Mouse (Mus musculus) limb, embryonic 14.5 days (tissue): ENCODE measurements around the gene Sipa1l1. TPM values are rescaled to one million over a fixed set of nuclear protein-coding genes. Genes with fewer than 3 reads are reported as not detected.

Experiments
- ATAC-seq: fragments of 200-750 bp; cut with Nextera tagmentation; 2 replicates; pipeline ENCODE4 v1.8.0; 2017; ENCODE audit warnings: low read depth, moderate number of reproducible peaks, moderate TSS enrichment; ENCODE audit not compliant: low FRiP score
- DNase-seq: peaks from one replicate; pipeline ENCODE4 v3.0.0-alpha.2; 2015; ENCODE audit warnings: low spot score
- H3K27ac ChIP-seq: fragments of 300-500 bp; sonication (generic); replicated peaks from 2 replicates; pipeline ENCODE4 v1.5.1; 2014; ENCODE audit warnings: low read depth, mild to moderate bottlenecking, low read length, moderate library complexity, mixed read lengths
- H3K27me3 ChIP-seq: fragments of 300-500 bp; sonication (generic); 2 replicates; pipeline ENCODE4 v1.6.1; 2014; ENCODE audit warnings: low read length, mixed read lengths; ENCODE audit not compliant: control insufficient read depth, insufficient read depth
- H3K36me3 ChIP-seq: fragments of 300-500 bp; sonication (generic); 2 replicates; pipeline ENCODE4 v1.6.1; 2014; ENCODE audit warnings: mild to moderate bottlenecking, low read length, moderate library complexity, mixed read lengths; ENCODE audit not compliant: control insufficient read depth, insufficient read depth
- H3K4me1 ChIP-seq: fragments of 300-500 bp; sonication (generic); 2 replicates; pipeline ENCODE4 v1.6.1; 2014; ENCODE audit warnings: antibody characterized with exemption, low read length, mixed read lengths; ENCODE audit not compliant: control insufficient read depth, insufficient read depth
- H3K4me2 ChIP-seq: fragments of 300-500 bp; sonication (generic); replicated peaks from 2 replicates; pipeline ENCODE4 v1.6.1; 2014; ENCODE audit warnings: low read depth, mild to moderate bottlenecking, low read length, moderate library complexity; ENCODE audit not compliant: severe bottlenecking
- H3K4me3 ChIP-seq: fragments of 300-500 bp; sonication (generic); replicated peaks from 2 replicates; pipeline ENCODE4 v1.5.1; 2014; ENCODE audit warnings: low read length
- H3K9ac ChIP-seq: fragments of 300-500 bp; sonication (generic); 2 replicates; pipeline ENCODE4 v1.6.1; 2014; ENCODE audit warnings: mild to moderate bottlenecking, low read depth, low read length, moderate library complexity; ENCODE audit not compliant: severe bottlenecking
- H3K9me3 ChIP-seq: fragments of 300-500 bp; sonication (generic); 2 replicates; pipeline ENCODE4 v1.6.1; 2016; ENCODE audit warnings: low read length; ENCODE audit not compliant: control insufficient read depth
- POLR2A ChIP-seq: fragments of 200-500 bp; IDR thresholded peaks from 2 replicates; pipeline ENCODE4 v1.8.0; 2012; ENCODE audit warnings: inconsistent platforms, mild to moderate bottlenecking, moderate library complexity, borderline replicate concordance; ENCODE audit not compliant: insufficient read depth, insufficient read length; ENCODE audit errors: extremely low read depth
- WGBS: fragments of 180-500 bp; shearing (Covaris S2); extraction: QIAGEN DNeasy Blood & Tissue Kit; methylation state at CpG from one replicate; pipeline ENCODE4 v1.1.7; 2014; 5-methylcytosine and 5-hydroxymethylcytosine counted together
- polyA plus RNA-seq, 2 experiments: library from polyadenylated mRNA; depleted of rRNA in 1 of 2; stranded (reverse) in 1 of 2; unstranded in 1 of 2; fragments of >200 nt; fragmentation: Nextera tagmentation in 1 of 2; extraction: Ambion mirVana in 1 of 2; gene quantifications; 2 replicates each; pipeline versions ENCODE4 v1.2.1 to v1.2.3; 2012 to 2014

Gene Sipa1l1
- polyA plus RNA-seq, 2 experiments, result 29.5 to 31.0 TPM

DNA sequence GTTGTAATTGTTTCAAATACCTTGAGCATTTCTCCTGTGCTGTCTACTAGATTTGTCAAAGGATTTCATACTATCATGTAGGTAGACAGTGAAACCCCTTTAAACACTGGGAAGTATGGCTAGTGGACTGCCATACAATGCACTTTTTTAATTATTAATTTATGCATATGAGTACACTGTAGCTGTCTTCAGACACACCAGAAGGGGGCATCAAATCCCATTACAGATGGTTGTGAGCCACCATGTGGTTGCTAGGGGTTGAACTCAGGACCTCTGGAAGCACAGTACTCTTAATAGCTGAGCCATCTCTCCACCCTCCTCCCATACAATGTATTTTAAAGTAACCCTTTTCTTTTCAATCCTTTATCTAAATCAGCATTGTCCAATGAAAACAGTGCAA lies 219.0 kb downstream of the Sipa1l1 start:
- DNase-seq (no peak), ATAC-seq (no peak)
- no peak overlapping the region for H3K9ac ChIP-seq
- no peak overlapping the region for H3K4me3 ChIP-seq
- H3K27me3 ChIP-seq, result no peaks in the 10 kb centered on the region
- no peak for TF ChIP-seq POLR2A
- peaks cover 16% of the 10 kb centered on the region for H3K36me3 ChIP-seq
- no peaks in the 10 kb centered on the region for H3K4me1 ChIP-seq
- H3K4me2 ChIP-seq, result no peak overlapping the region
- H3K9me3 ChIP-seq, result no peaks in the 10 kb centered on the region
- no peak overlapping the region for H3K27ac ChIP-seq

DNA sequence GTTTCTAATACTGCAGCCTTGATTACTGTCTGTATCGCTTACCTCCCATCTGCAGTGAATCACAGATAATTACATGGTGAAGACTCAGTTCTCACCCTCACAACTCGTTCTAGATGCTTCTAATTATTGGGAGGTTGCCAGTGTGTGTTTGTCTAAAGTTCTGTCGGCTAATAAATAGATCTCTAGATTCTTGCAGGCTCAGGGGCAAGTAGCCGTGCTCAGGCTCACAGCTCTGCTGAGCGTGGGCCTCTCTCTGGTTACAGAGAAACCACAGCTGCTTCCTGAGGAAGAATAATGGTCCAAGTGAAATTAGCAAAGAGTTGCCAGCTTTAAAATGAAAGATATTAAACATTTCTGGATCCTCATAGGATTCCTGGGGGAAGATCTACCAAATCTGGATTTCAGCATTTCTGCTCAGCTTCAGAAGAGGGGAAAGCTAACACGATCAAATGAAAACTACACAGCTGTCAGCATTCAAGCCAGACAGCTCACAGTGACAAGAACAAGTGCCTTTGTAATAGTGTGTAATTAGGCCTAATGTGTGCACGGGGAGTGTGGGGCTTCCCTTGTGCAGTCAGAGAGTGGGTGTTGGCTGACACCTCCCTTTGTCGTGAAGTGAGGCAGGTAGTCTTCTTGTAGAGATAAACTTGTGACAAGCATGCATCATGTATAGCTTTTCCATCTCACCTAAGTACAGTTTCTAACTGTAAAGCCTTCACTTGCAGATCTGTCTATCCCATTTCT lies 225.2 kb downstream of the Sipa1l1 start:
- Histone ChIP-seq H3K4me1 (peaks cover 7% of the 10 kb centered on the region), H3K36me3 (peaks cover 22% of the 10 kb centered on the region), H3K27me3 (no peaks in the 10 kb centered on the region), H3K9ac (no peak overlapping the region), H3K9me3 (no peaks in the 10 kb centered on the region), H3K4me2 (no peak overlapping the region), H3K4me3 (no peak overlapping the region), H3K27ac (no peak overlapping the region)
- WGBS, result 48% methylated on average over 8 of the region's 8 CpGs
- no peak for ATAC-seq
- no peak for TF ChIP-seq POLR2A
- DNase-seq, result no peak

DNA sequence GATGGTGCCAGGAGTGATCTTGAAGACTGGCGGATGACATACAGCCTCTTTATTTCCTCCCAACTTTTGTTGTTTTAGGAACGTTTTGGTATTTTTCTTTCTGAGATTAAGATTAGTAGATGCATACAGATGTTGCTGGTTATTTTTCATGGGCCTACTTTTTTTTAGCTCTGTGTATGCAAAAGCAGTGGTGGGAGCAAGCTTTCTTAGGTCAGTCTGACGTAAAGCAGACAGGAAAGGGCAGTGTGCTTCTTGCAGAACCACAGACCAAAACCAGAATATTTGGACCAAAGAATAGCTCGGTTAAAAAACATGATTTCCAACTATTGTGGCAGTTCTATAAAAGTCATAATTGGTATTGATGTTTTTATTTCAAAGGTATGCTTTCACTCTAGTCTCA lies 226.1 kb downstream of the Sipa1l1 start:
- DNase-seq, result no peak
- H3K9ac ChIP-seq, result no peak overlapping the region
- H3K4me1 ChIP-seq, result peaks cover 7% of the 10 kb centered on the region
- no peak overlapping the region for H3K4me3 ChIP-seq
- TF ChIP-seq POLR2A, result no peak
- no peaks in the 10 kb centered on the region for H3K27me3 ChIP-seq
- 75% methylated on average over 4 of the region's 4 CpGs for WGBS
- ATAC-seq, result no peak
- H3K9me3 ChIP-seq, result no peaks in the 10 kb centered on the region
- H3K4me2 ChIP-seq, result no peak overlapping the region
- H3K36me3 ChIP-seq, result peaks cover 30% of the 10 kb centered on the region
- no peak overlapping the region for H3K27ac ChIP-seq

DNA sequence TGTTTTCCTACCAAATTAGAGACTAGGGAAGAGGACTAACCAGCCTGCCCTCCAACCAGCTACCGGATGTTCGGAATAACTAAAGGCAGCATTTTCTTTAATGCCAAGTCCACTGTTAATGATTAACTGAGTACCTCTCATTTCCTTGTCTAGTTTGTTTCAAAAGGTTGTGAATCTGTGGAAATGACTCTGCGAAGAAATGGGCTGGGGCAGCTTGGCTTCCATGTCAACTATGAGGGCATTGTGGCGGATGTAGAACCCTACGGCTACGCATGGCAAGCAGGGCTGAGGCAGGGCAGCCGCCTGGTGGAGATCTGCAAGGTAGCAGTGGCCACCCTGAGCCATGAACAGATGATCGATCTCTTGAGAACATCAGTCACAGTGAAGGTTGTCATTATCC lies 228.1 kb downstream of the Sipa1l1 start:
- no peak overlapping the region for H3K4me2 ChIP-seq
- ATAC-seq (no peak), DNase-seq (no peak)
- H3K27ac ChIP-seq, result no peak overlapping the region
- H3K4me1 ChIP-seq, result peaks cover 7% of the 10 kb centered on the region
- TF ChIP-seq POLR2A, result no peak
- 89% methylated on average over 8 of the region's 8 CpGs for WGBS
- no peaks in the 10 kb centered on the region for H3K9me3 ChIP-seq
- no peaks in the 10 kb centered on the region for H3K27me3 ChIP-seq
- H3K4me3 ChIP-seq, result no peak overlapping the region
- H3K36me3 ChIP-seq, result peaks cover 30% of the 10 kb centered on the region
- H3K9ac ChIP-seq, result no peak overlapping the region

DNA sequence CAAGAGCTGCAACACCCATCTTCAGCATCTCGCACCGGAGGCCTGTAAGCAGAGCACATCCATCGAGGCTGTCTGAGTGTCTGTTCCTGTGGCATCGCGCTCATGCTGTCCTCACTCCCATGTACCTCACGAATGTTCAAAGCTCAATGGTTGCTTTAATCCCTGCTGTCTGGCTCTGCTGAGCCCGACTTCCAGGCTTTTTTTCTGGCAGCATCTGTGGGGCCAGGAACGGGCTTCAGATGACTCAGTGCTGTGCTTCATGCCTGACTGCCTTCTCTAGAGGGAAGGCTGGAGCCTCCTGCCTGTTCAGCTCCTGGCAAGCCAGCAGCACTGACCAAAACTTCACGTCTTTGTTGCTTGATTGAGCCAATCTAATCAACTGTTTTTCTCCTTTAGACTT lies 228.6 kb downstream of the Sipa1l1 start:
- DNase-seq (no peak), ATAC-seq (no peak)
- H3K27ac ChIP-seq, result no peak overlapping the region
- no peak overlapping the region for H3K9ac ChIP-seq
- WGBS, result 63% methylated on average over 9 of the region's 9 CpGs
- H3K4me2 ChIP-seq, result no peak overlapping the region
- TF ChIP-seq POLR2A, result no peak
- H3K4me1 ChIP-seq, result peaks cover 7% of the 10 kb centered on the region
- H3K9me3 ChIP-seq, result no peaks in the 10 kb centered on the region
- H3K4me3 ChIP-seq, result no peak overlapping the region
- no peaks in the 10 kb centered on the region for H3K27me3 ChIP-seq
- peaks cover 31% of the 10 kb centered on the region for H3K36me3 ChIP-seq

DNA sequence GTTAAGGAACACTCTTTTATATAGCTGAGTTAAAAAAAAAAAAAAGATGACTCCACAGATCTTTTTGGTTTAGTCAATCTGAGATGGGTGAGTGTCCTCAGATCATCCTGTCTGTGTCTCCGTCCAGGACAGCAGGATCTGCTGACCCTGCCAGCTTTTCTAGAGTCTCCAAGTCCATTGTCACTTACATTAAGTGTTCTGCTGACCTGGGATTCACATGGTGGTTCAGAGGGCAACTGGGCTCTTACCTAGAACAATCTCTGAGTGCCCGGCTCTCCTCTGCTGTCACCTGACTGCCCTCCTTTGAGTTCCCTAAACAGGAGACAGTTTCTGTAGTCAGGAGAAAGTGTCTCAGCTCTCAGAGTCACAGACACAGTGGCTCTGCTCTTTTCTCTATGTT lies 229.8 kb downstream of the Sipa1l1 start:
- peaks cover 35% of the 10 kb centered on the region for H3K36me3 ChIP-seq
- WGBS, result 86% methylated on average over 2 of the region's 2 CpGs
- H3K4me2 ChIP-seq, result no peak overlapping the region
- H3K4me3 ChIP-seq, result no peak overlapping the region
- no peaks in the 10 kb centered on the region for H3K9me3 ChIP-seq
- H3K27ac ChIP-seq, result no peak overlapping the region
- ATAC-seq (no peak), DNase-seq (no peak)
- no peak for TF ChIP-seq POLR2A
- no peak overlapping the region for H3K9ac ChIP-seq
- no peaks in the 10 kb centered on the region for H3K27me3 ChIP-seq
- H3K4me1 ChIP-seq, result peaks cover 6% of the 10 kb centered on the region
